Mouse (Mus musculus) A20 (cell line): ENCODE results near the gene Ctdsp1.

Experiments
- DNase-seq: peaks from one replicate; pipeline ENCODE4 v3.0.0-alpha.2; 2011; ENCODE audit warnings: low read depth, low spot score

Gene Ctdsp1

DNA sequence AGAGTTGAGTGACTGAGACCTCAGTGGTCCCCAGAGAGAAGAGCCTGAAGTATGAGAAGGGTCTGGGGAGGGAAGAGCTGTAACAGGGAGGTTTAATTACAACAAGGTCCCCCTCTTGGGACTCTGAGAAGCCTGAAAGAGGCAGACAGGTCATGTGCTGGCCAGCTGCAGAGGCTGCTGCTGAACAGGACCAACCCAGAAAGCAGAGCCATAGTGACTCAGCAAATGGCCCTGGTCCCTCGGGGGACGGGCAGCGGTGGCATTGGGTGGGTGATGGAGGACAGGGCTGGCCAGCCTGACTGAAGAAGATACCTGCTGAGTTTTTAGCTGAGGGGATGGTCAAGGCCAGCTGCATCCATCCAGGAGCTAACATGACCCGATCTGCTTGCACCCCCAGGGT lies 14.9 kb upstream of the Ctdsp1 start:
- DNase-seq: no peak

DNA sequence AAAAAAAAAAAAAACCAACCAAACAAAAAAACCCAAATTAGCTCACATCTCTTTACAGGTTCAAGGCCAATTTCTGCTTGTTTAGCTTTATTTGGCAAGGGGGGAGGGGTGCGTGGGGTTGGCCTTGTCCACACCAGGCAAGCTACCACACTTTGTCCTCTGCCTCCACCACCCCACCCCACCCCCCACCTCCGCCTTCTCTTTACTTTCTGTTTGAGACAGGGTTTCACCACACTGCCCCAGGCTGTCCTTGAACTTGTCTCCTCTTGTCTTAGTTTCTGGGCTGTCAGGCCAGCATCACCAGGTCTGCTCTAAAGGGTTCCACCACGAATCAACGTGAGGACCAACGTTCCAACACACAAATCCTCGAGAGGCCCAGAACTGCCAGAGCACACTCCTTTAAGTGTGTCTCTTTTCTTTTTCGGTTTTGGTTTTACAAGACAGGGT lies 12.2 kb upstream of the Ctdsp1 start:
- no peak for DNase-seq

DNA sequence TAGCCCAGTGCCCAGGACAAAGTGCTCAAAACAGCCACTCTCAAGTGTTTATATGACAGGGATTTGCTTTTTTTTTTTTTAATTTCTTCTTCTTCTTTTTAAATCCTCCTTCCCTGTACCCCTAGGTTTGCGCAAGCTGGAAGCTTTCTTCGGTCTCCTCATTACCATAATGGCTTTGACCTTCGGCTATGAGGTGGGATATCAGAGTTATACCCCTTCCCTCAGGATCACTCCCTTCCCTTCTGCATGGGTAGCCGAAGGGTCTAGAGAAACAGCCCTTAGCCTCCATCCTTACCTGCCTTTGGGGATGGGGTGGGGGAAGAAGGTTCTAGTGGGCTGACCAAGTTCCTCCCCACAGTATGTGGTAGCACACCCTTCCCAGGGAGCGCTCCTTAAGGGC lies 10.8 kb upstream of the Ctdsp1 start:
- no peak for DNase-seq

DNA sequence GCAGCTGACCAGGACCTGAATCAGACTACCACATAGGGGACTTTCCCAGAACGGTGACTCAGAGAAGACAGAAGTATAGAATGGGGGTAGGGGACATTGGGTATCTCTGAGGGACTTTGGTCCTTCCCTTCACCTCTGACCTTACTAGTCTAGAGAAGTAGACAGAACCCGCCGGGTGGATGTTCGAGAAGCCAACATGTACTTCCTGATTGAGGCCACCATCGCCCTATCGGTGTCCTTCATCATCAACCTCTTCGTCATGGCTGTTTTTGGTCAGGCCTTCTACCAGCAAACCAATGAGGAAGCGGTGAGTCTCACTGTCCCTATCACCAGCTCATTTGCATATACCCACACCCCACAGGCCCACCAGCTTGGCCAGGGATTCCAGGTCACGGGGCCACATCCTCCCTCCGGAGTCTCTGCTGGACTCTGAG lies 9.7 kb upstream of the Ctdsp1 start:
- DNase-seq: peak; percentile 33

DNA sequence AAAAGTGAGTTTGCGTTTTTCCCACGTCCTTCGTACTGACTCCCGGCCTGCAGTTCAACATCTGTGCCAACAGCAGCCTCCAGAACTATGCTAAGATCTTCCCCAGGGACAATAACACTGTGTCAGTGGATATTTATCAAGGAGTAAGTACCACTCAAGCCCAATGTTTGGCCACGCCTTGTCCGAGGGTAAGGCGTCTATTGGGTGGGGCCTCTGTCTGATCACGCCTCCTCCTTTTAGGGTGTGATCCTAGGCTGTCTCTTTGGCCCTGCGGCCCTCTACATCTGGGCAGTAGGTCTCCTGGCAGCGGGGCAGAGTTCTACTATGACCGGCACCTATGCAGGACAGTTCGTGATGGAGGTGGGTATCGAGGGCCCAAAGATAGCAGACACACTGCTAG lies 7.9 kb upstream of the Ctdsp1 start:
- no peak for DNase-seq

DNA sequence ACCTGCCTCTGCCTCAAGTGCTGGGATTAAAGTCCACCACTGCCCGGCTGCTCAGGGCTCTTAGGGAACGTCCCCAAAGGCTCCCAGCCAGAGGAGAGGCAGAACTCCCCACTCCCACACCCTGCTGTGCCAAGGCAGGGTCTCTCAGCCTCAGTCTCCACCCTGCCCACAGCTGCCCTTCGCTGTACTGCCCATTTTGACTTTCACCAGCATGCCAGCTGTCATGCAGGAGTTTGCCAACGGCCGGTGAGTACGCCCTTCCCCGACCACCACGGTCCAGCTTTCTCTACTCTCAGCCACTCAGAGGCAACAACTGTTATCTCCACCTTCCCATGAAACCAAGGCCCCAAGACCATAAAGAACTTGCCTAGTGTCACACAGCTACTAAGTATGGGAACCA lies 6.8 kb upstream of the Ctdsp1 start:
- no peak for DNase-seq

DNA sequence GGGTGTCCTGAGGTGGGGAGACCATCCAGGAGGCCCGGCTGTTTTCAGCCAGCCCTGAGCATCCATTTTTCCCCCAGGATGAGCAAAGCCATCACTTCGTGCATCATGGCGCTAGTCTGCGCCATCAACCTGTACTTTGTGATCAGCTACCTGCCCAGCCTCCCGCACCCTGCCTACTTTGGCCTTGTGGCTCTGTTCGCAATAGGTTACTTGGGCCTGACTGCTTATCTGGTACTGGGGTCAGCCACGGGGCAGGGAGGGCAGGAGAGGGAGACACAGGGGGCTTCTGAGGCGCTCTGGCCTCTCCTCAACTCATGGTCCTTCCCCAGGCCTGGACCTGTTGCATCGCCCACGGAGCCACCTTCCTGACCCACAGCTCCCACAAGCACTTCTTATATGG lies 6.2 kb upstream of the Ctdsp1 start:
- DNase-seq: no peak

DNA sequence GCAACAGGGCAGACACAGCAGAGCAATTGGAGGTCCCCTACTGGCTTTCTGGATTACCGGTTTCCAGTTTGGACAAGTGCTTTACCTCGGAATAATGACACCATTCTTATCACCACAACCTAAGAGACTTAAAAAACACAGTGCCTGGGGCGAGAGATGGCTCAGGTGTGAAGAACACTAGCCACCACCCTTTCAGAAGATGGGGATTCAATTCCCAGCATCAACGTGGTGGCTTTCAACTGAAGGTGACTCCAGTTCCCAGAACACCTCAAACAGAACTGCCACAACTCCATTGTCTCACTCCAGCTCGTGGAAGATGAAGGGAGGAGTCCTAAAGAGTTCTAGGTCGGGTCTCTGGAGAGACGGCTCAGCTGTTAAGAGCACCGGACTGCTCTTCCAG lies 5.8 kb upstream of the Ctdsp1 start:
- no peak for DNase-seq

DNA sequence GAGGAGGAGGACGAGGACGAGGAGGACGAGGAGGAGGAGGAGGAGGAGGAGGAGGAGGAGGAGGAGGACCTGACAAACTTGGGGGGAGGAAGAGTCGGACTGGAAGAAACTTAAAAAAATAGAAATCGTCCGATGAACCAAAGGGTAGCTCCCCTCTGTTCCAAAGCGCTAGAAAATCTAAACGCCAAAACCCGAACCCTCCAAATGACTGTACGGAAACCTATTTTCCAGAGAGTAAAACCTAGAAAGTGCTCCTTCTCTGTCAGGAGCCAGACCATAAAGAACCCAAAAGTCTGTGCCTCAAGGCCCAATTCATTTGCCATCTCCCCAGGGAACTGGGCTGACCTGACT lies 5.0 kb upstream of the Ctdsp1 start:
- no peak for DNase-seq

DNA sequence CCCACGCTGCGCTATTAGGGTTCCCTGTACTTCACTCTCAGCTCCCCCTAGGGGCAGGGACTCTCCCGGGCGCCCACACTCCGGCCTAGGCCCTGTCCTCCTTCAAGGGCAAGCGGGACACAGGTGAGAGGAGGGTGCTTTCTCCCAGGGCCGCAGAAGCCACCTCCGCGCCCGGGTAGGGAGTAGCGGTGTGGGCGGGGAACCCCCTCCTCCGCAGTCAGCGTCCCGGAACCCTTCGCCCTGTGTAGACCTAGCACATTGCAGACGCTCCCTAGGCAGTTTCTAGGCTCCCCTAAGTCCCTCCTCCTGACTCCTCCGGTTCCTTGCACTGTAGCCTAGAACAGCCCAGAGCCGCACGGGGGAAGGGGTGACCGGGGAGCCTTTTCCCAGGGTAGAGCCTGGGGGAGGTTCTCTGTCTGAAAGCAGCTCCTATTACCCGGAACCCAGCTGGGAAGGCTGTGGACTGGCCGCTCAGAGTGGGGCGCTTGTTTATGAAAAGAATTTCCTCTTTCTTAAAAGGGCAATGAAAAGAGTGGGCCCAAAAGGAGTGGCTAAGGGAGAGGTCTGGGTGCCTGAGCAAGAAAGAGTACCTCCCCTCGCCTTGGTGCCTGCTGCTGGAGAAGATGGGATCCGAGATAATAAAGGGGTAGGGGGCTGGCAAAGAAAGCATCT lies 4.5 kb upstream of the Ctdsp1 start:
- DNase-seq: peak; percentile 98

DNA sequence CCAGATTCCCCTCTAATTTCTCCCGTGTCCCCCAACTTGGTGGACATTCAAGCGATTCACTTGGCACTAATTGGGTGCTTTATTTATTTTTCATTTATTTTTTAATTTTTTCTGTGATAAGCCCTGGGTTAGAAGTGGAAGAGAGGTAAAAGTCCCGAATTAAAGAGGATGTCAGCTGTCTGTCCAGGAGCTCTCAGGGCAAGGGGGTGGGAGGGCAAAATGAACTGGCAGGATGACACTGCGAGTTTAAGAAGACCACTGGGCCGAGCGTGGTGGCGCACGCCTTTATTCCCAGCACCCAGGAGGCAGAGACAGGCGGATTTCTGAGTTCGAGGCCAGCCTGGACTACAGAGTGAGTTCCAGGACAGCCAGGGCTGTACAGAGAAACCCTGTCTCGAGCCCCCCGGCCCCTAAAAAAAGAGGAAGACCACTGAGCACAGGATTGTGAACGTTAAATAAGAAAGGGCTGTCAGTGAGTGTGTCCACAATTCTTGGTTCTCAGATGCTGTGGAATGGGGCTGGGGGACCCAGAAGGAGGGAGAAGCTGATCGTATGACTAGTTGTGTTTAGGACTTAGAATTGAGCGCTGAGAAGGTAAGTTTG lies 3.8 kb upstream of the Ctdsp1 start:
- DNase-seq: peak; percentile 43

DNA sequence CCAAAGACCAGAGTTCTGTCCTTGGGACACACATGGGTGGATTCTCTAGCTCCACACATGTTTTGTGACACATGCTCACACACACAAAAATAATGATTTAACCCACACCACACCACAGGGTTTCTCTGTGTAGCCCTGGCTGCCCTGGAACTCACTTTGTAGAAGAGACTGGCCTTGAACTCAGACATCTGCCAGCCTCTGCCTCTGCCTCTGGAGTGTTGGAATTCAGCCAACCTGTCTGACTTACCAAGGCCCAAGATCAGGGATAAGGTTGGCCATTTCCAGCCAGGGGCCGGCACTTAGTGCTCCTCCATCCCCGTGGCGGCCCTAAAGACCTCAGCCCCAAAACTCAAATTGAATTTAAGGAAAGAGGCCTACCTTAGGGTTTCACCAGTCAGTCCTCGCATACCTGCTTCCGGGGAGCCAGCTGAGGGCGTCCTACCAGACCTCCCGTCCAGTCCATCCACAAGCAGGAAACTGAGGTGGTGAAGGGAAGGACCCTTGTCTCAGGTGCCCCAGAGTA lies 2.9 kb upstream of the Ctdsp1 start:
- DNase-seq: no peak

DNA sequence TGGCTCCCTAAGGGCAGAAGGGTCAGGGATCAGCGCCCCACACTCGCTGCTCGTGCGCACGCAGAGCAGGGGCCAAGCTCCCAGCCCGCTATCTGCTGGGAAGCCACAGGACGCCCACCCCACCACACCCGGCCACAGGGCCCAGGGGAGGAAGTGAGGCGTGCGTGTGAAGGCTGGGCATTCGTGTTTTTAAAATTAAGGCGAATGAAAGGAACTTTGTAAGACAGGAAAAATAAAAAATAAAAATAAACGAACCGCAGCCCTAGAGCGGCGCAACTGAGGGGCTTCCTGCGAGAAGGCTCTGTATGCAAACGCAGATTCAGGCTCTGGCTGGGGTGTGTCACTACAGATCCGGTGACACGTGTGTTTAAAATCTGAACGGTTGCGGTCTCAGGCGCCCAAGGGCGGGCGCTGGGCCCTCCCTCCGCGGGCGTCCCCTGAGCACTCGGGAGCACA lies 1.4 kb upstream of the Ctdsp1 start:
- DNase-seq: peak; percentile 91

DNA sequence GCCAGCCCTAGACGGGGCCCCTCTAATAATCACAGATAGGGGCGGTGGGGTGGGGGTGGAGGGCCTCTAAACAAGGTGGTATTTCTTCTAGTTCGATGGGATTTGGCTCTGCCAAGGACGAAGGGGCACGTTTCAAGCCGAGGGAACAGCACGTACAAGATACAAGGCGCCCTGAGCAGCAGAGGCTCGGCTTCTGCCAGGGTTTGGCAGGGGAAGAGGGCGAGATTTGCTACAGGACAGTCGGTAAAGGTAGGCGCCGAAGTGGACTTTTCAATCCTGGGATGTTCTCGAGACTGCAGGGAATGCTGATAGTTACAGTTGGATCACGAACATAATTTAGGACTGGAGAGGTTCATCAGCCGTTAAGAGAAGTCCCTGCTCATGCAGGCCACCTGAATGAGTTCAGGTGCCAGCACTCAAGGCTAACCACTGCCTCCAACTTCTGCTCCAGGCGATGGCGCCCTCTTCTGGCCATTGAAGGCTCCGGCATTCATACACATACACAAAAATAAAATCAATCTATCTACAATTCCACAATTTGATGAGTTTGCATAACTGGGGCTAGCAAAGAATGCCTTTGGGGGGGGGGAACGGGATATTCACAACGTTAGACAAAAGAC lies 912 bp upstream of the Ctdsp1 start:
- peak; percentile 95 for DNase-seq

DNA sequence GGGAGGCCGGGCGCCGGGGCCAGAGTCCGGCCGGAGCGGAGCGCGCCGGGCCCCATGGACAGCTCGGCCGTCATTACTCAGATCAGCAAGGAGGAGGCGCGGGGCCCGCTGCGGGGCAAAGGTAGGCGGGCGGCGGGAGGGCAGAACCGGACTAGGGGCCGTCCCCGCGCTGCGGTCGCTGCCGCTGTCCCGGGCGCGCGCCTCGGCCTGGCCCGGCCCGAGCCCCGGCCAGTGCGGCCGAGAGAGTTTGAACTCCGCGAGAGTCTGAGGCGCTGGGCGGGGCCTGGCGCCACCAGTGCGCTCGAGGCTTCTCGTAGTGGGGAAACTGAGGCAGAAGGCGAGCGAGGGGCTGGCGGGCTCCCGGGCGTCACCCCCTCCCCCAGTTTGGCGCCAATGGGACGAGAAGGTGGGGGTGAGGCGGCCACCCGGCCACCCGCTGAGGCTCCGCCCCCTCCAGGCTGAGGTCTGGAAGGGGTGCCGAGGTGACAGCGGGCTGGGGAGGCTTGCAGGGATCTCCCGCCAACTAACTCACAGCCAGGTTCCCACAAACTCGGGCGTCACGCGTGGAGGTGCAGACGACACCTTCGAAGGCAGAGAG lies 634 bp downstream of the Ctdsp1 start:
- DNase-seq: peak; percentile 92

DNA sequence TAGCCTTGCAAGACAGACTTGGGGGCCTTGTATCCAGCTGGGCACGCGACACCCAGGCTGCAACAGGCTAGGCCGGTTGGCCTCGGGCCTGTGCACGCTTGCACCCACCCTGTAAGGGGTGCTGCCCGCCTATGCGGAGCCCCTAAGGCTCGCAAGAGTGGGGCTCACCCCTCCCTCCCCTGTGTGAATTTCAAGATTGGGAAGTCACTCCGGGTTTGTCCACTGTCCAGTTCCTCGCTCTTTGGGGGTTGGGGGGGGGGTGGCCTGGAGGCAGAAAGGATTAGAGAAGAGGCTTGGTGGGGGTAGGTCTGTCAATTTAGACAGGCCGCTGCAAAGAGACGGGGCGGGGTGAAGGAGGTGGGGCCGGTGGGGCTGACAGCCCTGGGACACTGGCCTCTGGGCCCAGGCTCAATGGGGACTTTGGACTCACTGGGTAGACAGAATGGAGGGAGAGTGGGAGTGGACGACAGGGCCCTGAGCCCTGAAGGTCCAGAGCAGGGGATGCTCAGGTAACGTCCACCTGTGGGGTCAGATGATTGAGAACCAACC lies 1.2 kb downstream of the Ctdsp1 start:
- no peak for DNase-seq

DNA sequence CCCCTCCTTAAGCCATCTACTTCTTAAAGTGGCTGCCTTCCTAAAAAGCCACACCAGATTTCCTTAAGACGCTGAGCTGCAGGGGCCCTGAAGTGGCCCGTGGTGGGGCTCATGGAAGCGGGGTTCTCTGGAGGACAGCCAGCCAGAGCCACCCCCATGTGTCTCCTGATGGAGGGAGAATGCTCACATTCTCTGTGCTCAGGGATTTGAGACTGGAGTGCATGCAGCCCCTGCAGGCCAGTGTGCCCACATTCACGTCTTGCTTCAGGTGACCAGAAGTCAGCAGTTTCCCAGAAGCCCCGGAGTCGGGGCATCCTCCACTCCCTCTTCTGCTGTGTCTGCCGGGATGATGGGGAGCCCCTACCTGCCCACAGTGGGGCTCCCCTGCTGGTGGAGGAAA lies 1.7 kb downstream of the Ctdsp1 start:
- no peak for DNase-seq

DNA sequence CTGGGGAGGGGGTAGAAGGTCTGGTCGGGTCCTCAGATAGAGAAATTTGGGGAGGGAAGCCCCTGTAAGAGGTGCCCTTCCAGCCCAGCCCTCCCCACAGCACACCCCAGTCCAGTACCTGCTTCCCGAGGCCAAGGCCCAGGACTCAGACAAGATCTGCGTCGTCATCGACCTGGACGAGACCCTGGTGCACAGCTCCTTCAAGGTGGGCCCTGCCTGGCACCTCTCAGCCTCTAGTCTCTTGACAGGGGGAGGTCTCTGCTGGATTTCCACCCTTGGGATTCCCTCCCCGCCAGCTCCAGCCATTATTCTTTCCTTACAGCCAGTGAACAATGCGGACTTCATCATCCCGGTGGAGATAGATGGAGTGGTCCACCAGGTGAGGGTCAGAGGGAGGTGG lies 2.4 kb downstream of the Ctdsp1 start:
- DNase-seq: no peak

DNA sequence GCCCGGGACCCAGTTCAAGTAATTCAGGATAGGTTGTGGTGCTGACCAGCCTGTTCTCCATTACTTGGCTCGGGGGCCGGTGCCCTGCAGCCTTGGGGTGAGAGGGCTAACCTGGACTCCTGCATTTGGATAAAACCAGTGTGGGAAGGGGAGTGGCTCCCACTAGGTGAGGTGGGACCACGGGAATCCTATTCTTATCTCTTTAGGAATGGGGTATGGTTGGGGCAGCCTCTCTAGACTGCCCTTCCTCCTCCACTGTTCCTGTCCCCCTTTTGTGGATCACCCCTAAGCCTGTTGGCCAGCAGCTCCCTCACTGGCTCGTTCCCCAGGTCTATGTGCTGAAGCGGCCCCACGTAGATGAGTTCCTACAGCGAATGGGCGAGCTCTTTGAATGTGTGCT lies 3.0 kb downstream of the Ctdsp1 start:
- no peak for DNase-seq

DNA sequence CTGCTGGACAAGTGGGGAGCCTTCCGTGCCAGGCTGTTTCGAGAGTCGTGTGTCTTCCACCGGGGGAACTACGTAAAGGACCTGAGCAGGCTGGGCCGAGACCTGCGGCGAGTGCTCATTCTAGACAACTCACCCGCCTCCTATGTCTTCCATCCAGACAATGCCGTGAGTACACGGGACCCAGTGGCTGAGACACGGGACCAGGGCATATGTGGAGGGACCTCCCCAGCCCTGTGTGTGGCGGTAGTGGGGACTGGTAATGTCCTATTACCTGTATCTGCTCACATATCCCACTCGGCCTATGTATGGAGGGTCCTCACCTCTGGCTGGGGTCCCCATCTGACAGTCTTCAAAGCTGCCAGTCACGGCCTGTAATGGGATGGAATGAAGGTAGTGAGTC lies 3.5 kb downstream of the Ctdsp1 start:
- DNase-seq: no peak

DNA sequence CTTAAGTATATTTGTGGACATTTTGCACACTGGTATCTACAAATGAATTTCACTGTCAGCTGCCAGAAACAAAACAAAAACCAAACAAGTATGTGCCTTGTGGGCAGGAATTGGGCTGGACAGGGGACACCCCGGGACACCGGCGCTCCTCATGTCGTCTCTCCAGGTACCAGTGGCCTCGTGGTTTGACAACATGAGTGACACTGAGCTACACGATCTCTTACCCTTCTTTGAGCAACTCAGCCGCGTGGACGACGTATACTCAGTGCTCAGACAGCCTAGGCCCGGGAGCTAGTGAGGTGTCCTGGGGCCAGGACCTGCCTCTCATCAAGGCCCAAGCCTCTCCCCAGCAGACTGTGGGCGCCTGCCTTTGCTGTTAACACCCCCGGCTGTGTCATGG lies 4.0 kb downstream of the Ctdsp1 start:
- no peak for DNase-seq

DNA sequence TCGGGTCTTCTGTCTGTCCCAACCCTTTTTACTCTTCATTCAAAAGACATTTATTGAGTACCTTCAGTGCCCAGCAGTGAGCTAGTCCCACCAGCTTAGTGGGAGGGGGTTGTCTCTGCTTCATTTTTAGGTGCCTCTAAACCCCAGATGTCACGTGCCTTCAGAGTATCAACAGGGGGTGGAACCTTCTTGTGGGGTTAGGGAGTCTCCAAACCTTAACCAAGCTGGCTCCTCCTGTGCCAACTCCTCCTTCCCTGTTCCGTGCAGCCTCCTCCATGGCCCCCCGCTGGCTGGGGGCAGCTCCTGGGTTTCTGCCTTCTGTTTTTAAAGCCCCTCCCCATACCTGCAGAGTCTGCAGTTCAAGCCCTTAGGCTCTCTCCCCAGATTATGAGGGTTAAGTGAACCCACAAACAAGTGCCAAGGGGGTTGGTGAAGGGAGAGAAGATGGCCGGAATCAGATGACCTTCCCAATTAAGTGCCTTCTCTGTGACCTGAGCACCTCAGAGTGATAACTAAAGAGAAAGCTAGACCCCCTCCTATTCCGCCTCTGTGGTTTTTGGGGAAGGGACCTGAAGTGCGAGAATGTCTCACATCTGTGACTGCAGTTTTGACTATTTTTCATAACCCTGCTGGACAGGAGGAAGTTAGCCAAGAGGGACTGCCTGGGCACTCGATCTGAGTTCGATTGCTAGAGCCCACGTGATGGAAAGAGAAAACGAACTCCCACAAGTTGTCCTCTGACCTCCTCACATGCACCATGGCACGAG lies 5.3 kb downstream of the Ctdsp1 start:
- peak; percentile 33 for DNase-seq
